Mouse (Mus musculus) urinary bladder, postnatal 25 days (tissue): Measurements from ENCODE around the gene Hhipl1.

ENCODE experiments used
- DNase-seq: peaks from one replicate; pipeline ENCODE4 v3.0.0; 2022; ENCODE audit warnings: low spot score

Gene Hhipl1

DNA sequence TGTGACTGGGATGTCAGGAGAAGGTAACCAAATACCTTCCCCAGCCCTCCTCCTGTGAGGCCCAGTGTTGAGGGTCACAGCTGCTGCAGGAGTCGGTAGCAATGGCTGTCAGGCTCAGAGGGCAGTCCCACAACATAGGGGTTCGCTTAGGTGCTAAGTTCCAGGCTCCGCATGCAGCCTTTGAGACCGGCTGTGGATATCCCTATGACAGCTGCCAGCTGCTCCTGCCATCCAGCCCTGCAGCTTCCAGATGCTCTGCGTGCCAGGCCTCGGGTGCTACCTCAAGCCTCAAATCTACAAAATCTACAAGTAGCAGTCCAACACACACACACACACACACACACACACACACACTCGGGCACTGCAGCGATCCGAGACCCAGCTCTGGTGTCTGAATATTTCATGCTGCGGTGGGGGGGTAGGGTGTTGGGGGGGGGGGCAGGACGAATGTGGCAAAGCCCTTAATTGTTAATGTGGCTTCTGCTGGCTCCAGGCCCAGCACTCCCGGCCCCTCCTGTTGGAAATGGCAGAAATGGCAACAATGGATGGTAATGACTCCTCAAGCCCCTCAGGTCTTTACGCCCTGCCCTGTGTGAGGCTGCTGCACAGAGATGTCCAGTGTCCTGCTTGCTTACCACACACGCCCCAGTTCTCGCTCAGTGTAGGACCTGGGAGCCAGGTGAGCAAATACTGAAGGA is 27.7 kb upstream of the Hhipl1 start:
- no peak for DNase-seq

DNA sequence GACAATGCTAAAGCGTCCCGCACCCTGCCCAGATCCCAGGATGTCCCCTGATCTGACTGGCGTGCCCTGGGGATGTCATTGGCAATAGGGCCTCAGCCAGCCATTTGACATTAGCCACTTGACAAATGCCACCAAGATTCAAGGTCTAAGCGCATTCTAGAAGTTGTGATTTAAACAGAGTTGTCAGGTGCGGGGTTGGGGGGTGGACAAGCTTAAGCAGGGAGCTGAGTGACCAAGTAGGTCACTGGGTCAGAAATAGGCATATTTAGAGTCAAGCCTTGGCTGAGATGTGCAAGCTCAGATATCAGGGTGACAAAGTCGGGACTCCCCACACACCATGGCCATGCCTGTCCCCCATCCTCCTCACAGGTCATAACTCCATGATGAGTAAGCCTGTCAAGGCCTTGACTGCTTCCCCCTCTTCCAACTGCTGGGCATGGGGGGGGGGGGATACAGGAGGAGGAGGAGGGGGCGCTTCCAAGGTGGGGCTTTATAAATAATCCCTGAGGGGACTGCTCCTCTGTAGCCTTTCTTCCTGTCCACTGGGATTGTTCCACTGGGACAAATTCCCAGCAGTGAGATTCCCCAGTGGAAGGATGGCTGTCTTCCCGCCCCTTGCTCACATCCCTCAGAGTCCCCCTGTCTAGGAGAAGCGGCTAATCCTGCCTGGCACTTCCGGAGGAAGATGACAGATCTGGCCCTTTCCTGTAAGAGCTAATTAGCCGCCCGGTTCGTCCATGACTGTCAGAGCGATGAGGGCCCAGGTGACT is 21.4 kb upstream of the Hhipl1 start:
- DNase-seq = no peak

DNA sequence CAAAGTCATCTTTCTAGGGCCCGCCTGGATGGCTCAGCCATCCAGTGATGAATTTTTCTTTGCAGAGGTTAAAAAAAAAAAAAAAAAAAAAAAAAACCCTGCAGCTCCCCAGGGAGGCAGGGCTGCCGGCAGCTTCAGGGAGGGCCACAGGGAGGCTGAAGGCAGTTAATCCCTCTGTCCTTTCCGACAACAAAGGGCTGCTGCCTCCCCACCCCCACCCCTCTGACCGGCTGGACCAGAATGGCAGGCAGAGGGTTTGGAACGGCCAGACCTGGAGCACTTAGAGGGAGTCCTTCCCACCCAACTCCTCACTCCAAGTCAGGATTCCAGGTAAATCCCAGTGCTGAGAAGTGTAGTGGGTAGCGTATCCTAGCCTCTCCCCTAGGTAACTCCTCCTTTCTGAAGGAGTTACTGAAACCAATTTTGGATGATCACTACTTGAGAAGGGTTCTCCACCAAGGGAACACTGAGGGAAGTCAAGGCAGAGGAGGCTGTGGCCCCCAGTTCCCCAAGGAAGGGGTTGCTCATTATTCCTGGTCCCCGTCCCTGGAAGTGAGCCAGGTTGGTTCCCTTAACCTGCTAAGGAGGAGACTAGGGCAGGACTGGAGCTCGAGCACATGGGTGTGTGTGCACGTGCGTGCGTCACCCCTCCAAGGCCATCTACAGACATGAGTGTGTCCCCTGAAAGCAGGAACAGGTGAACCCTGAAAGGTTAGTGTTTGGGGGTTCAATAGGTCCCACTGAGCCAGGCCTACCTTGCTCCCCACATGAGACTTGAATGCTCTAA is 20.7 kb upstream of the Hhipl1 start:
- no peak for DNase-seq

DNA sequence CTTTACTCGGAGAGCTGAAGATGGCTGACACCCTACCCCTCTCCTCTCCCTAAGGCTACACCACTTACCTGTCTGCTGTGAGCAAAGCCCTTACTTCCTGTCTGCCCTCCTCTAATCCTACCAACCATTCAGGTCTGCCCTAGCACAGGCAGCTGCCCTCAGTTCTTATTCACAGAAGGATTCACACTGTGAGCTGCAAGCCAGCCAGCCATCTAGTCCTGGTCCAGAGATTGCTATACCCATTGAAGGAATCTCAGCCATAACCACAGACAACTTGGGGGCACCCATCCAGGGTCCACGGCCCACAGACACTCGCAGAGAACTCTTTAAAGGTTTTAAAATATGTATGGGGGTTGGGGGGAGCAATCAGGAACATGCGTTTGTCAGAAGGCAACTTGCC is 19.7 kb upstream of the Hhipl1 start:
- DNase-seq = no peak

DNA sequence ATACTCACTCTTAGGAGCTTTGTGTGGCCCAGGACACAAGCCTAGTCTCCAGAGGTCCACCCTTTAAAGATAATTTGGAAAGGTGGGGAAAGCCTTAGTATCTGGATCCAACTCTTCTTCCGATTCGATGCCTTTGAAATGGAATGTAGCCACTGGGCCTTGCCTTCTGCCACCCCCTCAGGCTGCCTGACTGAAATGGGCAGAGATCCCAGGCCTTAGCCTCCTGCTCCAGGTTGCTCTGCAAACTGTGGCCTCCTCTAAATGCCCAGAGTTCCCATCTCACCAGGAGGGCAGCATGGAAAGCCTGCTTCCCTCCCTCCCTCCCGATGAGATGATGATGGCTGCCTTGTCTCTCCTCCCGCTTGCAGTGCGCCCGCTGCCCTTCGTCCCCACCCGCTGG is 19.1 kb upstream of the Hhipl1 start:
- DNase-seq = no peak

DNA sequence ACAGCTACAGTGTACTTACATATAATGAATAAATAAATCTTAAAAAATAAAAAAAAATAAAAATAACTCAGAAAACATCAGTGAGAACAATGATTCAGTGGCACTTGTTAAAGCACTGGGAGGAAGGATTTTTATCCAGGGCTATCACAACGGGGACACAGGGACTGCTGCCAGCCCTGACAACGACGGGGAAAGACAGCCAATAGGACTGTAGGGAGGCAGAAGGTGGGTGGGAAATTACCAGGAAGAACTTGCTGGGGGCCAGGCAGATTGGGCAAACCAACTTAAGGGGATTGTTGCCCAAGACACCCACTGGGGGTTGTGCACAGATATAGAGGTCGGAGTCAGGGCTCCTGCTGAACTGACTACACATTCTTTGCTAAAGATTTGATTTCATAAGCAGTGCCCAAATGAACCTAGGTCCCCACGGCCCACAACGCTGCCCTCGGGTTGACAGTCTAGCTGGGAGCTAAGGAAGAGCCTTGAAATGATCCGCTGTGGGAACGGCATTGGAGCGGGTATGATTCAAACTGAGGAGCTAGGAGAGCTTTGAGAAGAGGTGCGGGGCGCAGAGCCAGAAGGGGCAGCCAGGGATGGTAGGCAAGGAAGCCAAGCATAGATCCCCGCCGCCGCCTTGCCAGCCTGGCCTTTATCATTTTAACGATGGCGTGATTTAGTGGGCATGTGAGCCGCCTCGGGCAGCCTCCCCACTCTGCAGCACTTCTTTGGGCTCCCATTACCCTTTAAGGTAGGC is 17.8 kb upstream of the Hhipl1 start:
- no peak for DNase-seq

DNA sequence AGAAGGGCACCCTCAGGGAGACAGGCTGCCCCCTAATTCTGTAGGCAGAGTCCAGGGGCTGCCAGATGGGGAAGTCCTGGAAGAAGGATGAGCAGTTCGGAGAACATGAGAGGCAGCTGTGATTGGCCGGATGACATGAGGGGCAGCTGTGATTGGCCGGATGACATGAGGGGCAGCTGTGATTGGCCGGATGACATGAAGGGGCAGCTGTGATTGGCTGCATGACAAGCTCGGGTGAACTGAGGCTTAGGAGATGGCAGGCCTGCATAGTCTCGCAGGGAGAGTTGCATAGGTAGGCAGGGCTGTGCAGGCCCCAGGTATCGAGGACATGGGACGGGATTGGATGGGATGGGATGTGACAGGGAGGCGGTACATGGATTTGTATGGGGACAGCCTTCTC is 13.7 kb upstream of the Hhipl1 start:
- DNase-seq = no peak

DNA sequence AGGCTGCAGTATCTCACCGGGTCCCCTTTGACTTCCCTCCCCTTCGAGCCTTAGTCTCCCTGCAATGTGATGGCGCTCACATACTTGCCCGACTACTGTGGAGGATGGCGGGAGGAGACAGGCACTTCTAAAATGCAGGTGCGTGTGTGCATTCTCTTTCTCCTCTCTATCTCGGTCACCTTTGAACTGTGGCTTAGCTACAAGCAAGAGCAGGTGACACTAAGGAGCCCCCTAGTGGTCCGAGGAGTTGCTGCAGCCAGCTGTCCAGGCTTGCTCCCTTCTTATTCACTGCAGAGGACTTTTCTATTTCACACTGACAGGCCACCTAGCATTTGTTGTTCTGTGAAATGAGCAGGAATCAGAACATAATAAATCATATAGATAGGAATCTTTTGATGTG is 13.1 kb upstream of the Hhipl1 start:
- DNase-seq = peak; percentile 62

DNA sequence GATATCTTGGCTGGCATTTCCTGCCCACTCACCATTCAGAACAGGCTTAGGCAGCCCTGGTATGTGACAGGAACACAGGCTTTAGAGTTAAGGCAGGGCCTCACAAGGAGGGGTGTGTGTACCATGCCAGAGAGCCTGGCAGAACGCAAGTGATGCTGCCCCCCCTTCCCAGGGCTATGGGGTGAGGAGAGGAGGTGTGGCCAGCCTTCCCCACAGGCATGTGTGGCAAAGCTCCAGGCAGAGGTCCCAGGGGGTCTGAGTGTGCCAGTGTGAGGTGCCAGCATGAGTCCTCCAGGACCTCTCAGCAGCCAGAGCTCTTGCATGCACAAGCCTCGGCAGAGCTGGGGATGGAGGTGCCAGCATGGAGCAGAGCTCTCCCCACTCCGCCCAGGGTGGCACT is 11.4 kb upstream of the Hhipl1 start:
- DNase-seq = peak; percentile 34

DNA sequence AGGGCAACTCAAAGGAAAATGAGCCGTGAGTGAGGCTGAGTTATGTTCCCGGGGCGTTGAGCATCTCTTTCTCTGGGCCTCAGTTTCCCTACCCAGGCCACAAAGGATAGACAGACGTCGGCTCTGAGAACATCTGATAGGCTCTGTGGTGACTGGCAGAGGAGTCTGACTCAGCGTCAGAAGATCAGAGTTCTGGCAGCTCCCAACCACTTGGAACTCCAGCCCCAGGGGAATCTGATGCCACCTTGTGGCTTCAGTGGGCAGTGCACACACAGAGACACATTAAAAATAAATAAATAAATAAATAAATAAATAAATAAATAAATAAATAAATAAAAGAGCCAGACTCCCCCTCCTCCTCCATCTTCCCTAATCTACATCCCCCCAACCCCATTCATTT is 9.0 kb upstream of the Hhipl1 start:
- no peak for DNase-seq

DNA sequence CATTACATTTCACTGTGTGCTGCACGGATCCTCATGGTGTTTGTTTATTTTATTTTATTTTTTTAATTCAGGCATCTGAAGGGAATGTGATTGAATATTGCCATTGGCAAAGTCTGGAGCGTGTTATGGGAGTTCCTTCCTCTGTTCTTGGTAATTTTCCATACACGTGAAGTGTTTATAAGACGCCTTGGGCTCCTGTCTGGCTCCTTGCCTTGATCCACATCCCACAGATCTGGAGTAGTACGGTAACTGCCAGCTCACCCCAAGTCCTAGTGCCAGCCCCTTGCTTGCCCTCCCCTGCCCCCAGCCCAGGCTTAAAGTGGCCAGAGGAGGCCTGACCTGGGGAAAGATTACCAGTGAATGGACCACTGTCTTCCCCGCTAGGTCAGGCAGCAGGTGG is 5.1 kb upstream of the Hhipl1 start:
- no peak for DNase-seq

DNA sequence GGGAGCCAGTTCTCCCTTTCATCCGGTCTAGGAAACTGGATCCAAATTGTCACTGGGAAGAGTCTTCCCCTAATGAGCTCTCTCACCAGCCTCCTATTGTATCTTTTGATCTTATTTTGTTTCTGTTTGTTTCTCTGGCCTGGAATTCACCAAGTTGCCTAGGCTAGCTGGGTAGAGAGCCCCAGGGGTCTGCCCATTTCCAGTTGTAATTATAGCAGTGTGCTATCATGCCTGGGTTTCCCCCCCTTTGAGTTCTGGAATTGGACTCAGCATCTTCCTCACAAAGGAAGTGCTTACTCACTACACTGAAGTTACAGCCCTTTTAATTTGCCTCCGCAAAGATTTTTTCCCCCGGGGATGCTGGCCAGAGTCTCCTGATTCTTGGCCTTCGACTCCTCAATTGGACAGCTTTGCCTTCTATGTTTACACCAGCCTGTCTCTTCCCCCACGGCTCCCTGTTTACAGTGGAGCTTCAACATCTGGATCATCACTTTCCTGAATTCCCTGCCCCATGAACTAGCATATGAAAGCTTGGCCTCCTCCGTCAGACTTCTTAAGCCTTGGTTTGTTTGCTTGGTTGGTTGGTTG is 2.2 kb upstream of the Hhipl1 start:
- no peak for DNase-seq

DNA sequence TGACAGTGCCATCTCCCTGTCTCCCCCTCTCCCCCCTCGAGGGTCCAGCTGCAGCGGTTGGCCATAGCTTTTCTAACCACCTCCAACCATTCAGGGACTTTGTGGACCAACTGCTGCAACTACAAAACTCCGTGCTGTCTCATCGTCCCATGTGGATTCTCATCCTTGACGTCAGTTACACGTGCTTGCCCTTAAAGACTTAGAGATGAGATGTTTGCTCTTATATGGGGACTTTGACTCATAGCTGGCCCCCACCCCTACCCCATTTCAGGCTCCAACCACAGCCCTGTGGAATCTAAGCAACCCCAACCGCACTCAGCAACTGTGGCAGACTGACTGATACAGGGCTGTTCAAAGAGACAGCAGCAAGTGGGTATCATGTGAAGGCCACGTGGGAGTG is 898 bp upstream of the Hhipl1 start:
- no peak for DNase-seq

DNA sequence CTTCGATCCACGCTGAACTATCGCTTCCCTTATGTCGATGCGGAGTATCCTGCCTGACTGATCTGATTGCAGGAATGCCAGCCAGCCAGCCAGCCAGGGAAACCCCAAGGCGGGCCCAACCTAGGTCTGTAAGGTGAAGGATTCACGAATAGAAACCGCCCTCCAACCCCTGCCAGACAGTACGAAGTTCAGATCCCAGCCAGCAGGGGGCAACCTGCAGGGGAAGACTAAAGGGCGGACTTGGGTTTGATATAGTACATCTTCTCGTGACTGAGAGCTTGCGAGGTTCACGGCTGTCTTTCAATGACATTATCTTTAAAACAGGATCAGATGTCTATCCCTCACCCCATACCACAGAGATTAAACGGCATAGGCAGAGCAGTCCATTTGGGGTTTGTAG is 1.5 kb downstream of the Hhipl1 start:
- peak; percentile 54 for DNase-seq

DNA sequence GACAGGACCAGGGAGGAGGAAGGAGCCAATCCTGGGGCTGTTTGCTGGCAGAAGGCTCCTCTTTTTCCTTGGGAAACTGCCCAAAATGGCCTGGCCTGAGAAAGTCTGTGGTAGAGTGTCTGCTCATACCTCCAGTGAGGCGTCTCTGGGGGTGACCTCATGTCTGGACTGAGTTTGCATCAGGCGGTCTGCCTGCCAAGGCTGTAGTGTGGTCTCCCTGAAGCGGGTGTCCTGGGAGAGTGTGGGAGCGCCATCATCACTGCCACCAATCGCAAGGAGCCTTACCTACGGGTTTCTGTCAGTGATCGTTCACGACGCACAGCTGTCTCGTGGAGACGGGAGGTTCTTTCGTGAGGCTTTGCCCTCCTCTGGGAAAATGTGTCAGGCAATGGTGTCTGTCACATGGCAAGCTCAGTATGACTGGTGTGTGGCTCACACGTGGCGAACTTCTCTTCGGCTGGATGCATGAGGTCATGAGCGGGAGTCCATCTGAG is 2.3 kb downstream of the Hhipl1 start:
- peak; percentile 25 for DNase-seq

DNA sequence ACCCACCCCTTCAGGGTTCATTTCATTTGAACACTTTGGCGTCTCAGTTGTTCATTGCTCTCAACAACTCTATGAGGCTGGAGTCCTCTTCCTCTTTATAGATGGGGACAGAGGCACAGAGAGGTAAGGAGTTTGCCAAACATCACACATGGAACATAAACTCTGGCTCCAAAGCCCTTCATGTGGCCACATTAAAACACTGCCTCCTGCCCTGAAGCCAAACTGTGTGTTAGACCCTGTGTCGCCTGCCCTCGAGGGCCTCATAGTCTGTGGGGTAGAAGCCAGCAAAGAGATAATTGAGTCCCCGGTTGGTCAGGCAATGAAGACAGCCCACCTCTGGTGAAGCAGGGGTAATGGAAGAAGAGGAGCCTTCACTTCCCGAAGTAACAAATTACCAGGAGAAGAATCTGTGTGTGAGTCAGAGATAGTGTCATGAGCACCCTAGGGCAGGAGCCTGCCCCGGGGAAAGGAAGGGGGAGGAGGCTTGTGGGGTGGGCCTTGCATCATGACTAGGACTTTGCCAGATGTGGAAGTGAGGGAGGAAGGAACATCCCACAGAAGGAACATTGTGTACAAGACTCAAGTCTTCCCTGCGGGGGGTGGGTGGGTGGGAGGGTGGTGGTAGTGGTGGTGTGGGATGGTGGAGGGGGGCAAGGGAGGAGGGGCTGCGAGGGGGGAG is 3.2 kb downstream of the Hhipl1 start:
- no peak for DNase-seq

DNA sequence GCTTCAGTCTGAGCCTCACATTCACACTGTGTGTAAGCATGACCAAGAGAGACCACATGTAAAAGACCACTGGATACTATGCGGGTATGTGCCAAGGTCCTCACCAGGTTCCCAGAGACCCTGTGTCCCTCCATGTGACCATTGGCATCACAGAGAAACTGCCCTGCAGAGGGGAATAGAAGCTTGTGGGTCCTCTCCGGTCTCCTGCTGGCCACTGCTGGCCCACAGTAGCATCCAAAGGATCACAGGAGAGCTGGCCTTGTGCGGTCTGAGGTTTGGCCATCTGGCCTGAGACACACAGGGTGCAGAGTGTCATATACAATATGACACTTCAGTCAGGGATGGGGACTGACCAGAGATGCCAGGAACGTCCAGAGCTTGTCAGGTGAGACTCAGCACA is 4.0 kb downstream of the Hhipl1 start:
- no peak for DNase-seq

DNA sequence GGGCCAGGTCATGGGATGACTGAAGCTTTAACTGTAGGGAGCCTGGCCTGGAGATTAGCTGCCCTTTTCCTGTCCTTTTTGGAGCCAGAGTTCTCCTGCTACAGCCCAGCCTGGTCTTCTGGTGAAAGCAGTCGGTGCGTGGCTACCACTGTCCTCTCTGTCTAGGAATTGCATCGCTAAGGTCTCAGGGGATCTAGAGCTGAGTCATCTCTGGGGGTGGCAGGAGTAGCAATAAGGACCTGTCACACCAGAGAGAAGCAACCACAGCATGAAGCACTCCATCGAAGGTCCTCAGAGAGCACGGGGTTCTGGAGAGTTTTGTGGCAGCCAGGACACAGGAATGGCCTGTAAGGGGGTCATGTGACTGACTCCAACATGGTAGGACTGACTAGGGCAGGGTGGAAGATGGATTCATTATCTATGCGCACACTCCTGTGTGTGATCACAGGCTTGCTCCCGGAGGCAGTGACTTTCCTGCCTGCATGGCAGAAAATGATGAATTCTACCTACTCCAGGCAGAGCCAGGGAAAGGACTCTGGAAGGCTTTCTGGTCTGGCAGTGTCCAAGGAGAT is 4.5 kb downstream of the Hhipl1 start:
- no peak for DNase-seq

DNA sequence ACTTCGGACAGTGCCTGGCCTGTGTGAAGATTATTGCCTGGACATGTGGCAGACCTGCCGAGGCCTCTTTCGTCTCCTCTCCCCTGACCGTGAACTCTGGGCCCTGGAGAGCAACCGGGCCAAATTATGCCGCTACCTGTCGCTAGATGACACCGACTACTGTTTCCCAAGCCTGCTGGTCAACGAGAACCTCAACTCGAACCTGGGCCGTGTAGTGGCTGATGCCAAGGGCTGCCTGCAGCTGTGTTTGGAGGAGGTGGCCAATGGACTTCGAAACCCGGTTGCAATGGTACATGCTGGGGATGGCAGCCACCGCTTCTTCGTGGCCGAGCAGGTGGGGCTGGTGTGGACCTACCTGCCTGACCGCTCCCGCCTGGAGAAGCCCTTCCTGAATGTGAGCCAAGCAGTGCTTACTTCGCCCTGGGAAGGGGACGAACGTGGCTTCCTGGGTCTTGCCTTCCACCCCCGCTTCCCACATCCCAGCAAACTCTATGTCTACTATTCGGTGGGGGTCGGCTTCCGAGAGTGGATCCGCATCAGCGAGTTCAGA is 5.7 kb downstream of the Hhipl1 start:
- no peak for DNase-seq

DNA sequence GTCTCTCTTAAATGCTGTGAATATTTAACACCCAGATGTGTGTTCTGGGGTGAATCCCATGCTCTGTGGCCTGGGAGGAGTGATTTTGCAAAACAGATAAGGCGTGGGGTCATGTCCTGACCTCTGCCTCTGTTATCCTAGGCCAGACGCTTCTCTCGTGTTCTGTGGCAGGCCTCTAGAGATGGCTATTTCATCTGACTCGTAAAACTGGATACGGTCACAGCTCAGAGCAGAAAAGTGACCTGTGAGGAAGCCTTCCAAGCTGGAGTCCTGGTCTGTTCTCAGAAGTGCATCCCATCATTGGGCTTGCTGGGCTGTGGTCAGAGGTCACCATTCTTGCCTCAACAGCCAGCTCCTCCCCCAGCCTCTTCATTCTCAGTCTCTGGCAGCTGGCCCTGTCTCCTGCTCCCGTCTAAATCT is 6.4 kb downstream of the Hhipl1 start:
- no peak for DNase-seq
